Mouse (Mus musculus) stomach, postnatal 0 days (tissue): ENCODE data around the gene Tex36.

ENCODE experiments used
- CTCF ChIP-seq: IDR thresholded peaks from 2 replicates; pipeline ENCODE4 v1.5.1; 2016; ENCODE audit warnings: antibody characterized with exemption, low read depth, mild to moderate bottlenecking, moderate library complexity
- EP300 ChIP-seq: optimal IDR thresholded peaks from 2 replicates; pipeline ENCODE3; 2016; ENCODE audit warnings: antibody characterized with exemption

DNA sequence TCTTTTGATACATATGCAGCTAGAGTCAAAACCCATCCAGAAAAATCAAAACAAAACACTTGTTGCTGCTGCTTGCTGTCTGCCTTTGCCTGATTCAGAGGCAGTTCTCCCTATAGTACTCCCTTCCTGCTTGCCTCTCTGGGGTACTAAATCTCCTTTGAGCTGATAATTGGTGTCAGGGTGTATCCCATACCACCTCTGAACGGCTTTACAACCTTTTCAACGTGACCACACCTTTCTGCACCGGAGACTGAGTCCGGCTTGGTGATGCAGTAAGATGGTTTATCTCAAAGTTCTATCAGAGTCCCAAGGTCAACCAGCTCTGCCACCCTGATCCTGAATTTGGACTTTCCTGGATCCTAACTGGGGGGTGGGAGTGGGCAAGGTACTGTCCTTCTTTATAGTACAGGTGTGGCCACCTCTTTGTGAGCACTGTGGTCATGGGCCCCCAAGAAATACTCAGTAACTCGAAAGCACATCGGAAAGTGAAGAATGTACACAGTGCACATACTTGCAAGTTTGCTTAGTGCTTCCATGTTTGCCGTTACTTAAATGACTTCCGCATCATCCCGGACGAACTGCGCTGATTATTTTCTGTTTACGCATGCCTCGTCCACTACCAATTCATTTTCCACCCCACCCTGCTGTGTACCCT lies 2.6 kb upstream of the Tex36 start:
- no peak for TF ChIP-seq CTCF
- no peak for TF ChIP-seq EP300
